8 mouse cellular contexts compared by ENCODE assay signal in genomic region chr10:80805925-80806324, GRCm38 (mm10). TPM values are rescaled to one million over a fixed set of nuclear protein-coding genes. Genes with fewer than 3 reads are reported as not detected.
A peak's percentile ranks its signal among the peaks of the same experiment; 100 is the strongest.
DNase-seq lines count a peak whose midpoint lies in the region; ATAC-seq and TF ChIP-seq lines count a peak whose summit lies in the region.

No protein-coding gene starts in this region.

- 11% methylated on average over 3 of the region's 3 CpGs for WGBS in intestine, embryonic 16.5 days
- WGBS in limb, embryonic 14.5 days: 27% methylated on average over 3 of the region's 3 CpGs
- WGBS in midbrain, postnatal 0 days: 15% methylated on average over 3 of the region's 3 CpGs

- no peak overlapping the region for H3K27ac ChIP-seq in intestine, embryonic 16.5 days (ENCODE audit: low read length)
- no peak overlapping the region for H3K27ac ChIP-seq in limb, embryonic 14.5 days (replicated peaks; ENCODE audit: low read depth, low read length)
- no peak overlapping the region for H3K27ac ChIP-seq in midbrain, postnatal 0 days (ENCODE audit: low read depth, low read length)

- H3K4me2 ChIP-seq in intestine, embryonic 16.5 days (ENCODE audit: low read depth, low read length): no peak overlapping the region
- H3K4me2 ChIP-seq in limb, embryonic 14.5 days (replicated peaks; ENCODE audit: low read depth, low read length, severe bottlenecking): no peak overlapping the region
- peak overlapping the region; percentile 94; the same call in 1 of the 2 replicates for H3K4me2 ChIP-seq in midbrain, postnatal 0 days (ENCODE audit: low read depth, low read length, poor library complexity, severe bottlenecking)

- H3K27me3 ChIP-seq in intestine, embryonic 16.5 days (replicated peaks; ENCODE audit: control insufficient read depth, insufficient read depth, low read length): 0 out of 2 replicates have a peak, but pooled peaks cover 4% of the 10 kb centered on the region
- H3K27me3 ChIP-seq in limb, embryonic 14.5 days (ENCODE audit: control insufficient read depth, insufficient read depth, low read length): peaks cover 29% of the 10 kb centered on the region
- no peaks in the 10 kb centered on the region for H3K27me3 ChIP-seq in midbrain, postnatal 0 days (ENCODE audit: insufficient read depth, low read length)

- H3K4me1 ChIP-seq in intestine, embryonic 16.5 days (ENCODE audit: control insufficient read depth, insufficient read depth, low read length): peaks cover 31% of the 10 kb centered on the region
- peaks cover 34% of the 10 kb centered on the region for H3K4me1 ChIP-seq in limb, embryonic 14.5 days (ENCODE audit: control insufficient read depth, insufficient read depth, low read length)
- H3K4me1 ChIP-seq in midbrain, postnatal 0 days (ENCODE audit: insufficient read depth, low read length): peaks cover 10% of the 10 kb centered on the region; the same call in 1 of the 2 replicates

- TF ChIP-seq POLR2A in limb, embryonic 14.5 days (IDR thresholded peaks at IDR 0.05; ENCODE audit: borderline replicate concordance, extremely low read depth, insufficient read depth, insufficient read length): no peak

- DNase-seq in 3T3-L1 (ENCODE audit: low read depth, low spot score): peak; percentile 58
- DNase-seq in R1 (ENCODE audit: low read depth, low spot score): peak; percentile 74
- DNase-seq in cerebellum, postnatal 4 days (ENCODE audit: low spot score in 2 of 2): peak; percentile 77 to 85
- DNase-seq in gastrocnemius, adult 8-10 months (ENCODE audit: low spot score in 2 of 2): peak; percentile 61 to 71
- peak; percentile 57 for DNase-seq in limb, embryonic 14.5 days (ENCODE audit: low spot score)
- peak; percentile 67 for DNase-seq in midbrain, postnatal 0 days (ENCODE audit: low spot score)
- DNase-seq in spleen, postnatal 4 days (ENCODE audit: low spot score in 2 of 2): peak; percentile 87 to 96

- H3K4me3 ChIP-seq in intestine, embryonic 16.5 days (ENCODE audit: low read length): no peak overlapping the region
- H3K4me3 ChIP-seq in limb, embryonic 14.5 days (replicated peaks; ENCODE audit: low read length): no peak overlapping the region
- H3K4me3 ChIP-seq in midbrain, postnatal 0 days (ENCODE audit: low read depth, low read length): no peak overlapping the region

- peak; percentile 48 for ATAC-seq in intestine, embryonic 16.5 days
- peak; percentile 37; the same call in 1 of the 2 replicates for ATAC-seq in limb, embryonic 14.5 days (ENCODE audit: low FRiP score, low read depth)
- ATAC-seq in midbrain, postnatal 0 days (ENCODE audit: low FRiP score): no peak

- H3K9ac ChIP-seq in intestine, embryonic 16.5 days (ENCODE audit: low read depth, low read length): no peak overlapping the region
- H3K9ac ChIP-seq in limb, embryonic 14.5 days (ENCODE audit: low read depth, low read length, severe bottlenecking): no peak overlapping the region
- H3K9ac ChIP-seq in midbrain, postnatal 0 days (replicated peaks; ENCODE audit: low read length, poor library complexity, severe bottlenecking): no peak overlapping the region

- TF ChIP-seq CTCF in midbrain, postnatal 0 days (IDR thresholded peaks at IDR 0.05): peak; percentile 79

- no peaks in the 10 kb centered on the region for H3K9me3 ChIP-seq in intestine, embryonic 16.5 days (ENCODE audit: control insufficient read depth, low read length)
- H3K9me3 ChIP-seq in limb, embryonic 14.5 days (ENCODE audit: control insufficient read depth, low read length): no peaks in the 10 kb centered on the region
- no peaks in the 10 kb centered on the region for H3K9me3 ChIP-seq in midbrain, postnatal 0 days (ENCODE audit: low read length)

- peaks cover 24% of the 10 kb centered on the region for H3K36me3 ChIP-seq in intestine, embryonic 16.5 days (ENCODE audit: control insufficient read depth, insufficient read depth, low read length)
- H3K36me3 ChIP-seq in limb, embryonic 14.5 days (ENCODE audit: control insufficient read depth, insufficient read depth, low read length): peaks cover 44% of the 10 kb centered on the region
- peaks cover 43% of the 10 kb centered on the region for H3K36me3 ChIP-seq in midbrain, postnatal 0 days (ENCODE audit: insufficient read depth, low read length)

RNA-seq across cellular contexts. Expression of gene Amh, which starts 0.9 kb away (rescaled TPM):
- under 1 TPM in 3 of 4 experiments, not detected in 1; 0.22 to 0.40 (median 0.24) TPM for total RNA-seq in gastrocnemius, adult 8-10 months (2022)
- 0.07 and 0.10 TPM in 2 replicates for polyA plus RNA-seq in intestine, embryonic 16.5 days (2015; fragmentation: Nextera tagmentation; extraction: Ambion mirVana)
- polyA plus RNA-seq in limb, embryonic 14.5 days (2012; rRNA removed): 1.0 and 1.9 TPM in 2 replicates
- polyA plus RNA-seq in limb, embryonic 14.5 days (2014; fragmentation: Nextera tagmentation; extraction: Ambion mirVana): 0.11 TPM in 1 of 2 replicates, not detected in the other
- total RNA-seq in midbrain, postnatal 0 days (2014; rRNA removed): 0.82 and 2.9 TPM in 2 replicates
- polyA plus RNA-seq in midbrain, postnatal 0 days (2015; fragmentation: Nextera tagmentation; extraction: Ambion mirVana): not detected in 2 replicates

RNA-seq across cellular contexts. Expression of gene Jsrp1, which starts 7.4 kb away (rescaled TPM):
- 100 to 1,000 TPM; 455 to 508 (median 490) TPM for total RNA-seq in gastrocnemius, adult 8-10 months (2022)
- polyA plus RNA-seq in intestine, embryonic 16.5 days (2015; fragmentation: Nextera tagmentation; extraction: Ambion mirVana): 0.70 and 0.82 TPM in 2 replicates
- 8.5 and 12.1 TPM in 2 replicates for polyA plus RNA-seq in limb, embryonic 14.5 days (2012; rRNA removed)
- polyA plus RNA-seq in limb, embryonic 14.5 days (2014; fragmentation: Nextera tagmentation; extraction: Ambion mirVana): 5.1 and 6.1 TPM in 2 replicates
- total RNA-seq in midbrain, postnatal 0 days (2014; rRNA removed): not detected in 2 replicates
- polyA plus RNA-seq in midbrain, postnatal 0 days (2015; fragmentation: Nextera tagmentation; extraction: Ambion mirVana): 0.83 and 1.1 TPM in 2 replicates

RNA-seq across cellular contexts. Expression of gene Plekhj1, which starts 7.5 kb away (rescaled TPM):
- 10 to 100 TPM; 24.2 to 34.4 (median 32.0) TPM for total RNA-seq in gastrocnemius, adult 8-10 months (2022)
- polyA plus RNA-seq in intestine, embryonic 16.5 days (2015; fragmentation: Nextera tagmentation; extraction: Ambion mirVana): 120 and 135 TPM in 2 replicates
- 109 and 110 TPM in 2 replicates for polyA plus RNA-seq in limb, embryonic 14.5 days (2012; rRNA removed)
- 119 and 121 TPM in 2 replicates for polyA plus RNA-seq in limb, embryonic 14.5 days (2014; fragmentation: Nextera tagmentation; extraction: Ambion mirVana)
- 68.0 and 88.1 TPM in 2 replicates for total RNA-seq in midbrain, postnatal 0 days (2014; rRNA removed)
- 94.1 and 103 TPM in 2 replicates for polyA plus RNA-seq in midbrain, postnatal 0 days (2015; fragmentation: Nextera tagmentation; extraction: Ambion mirVana)

RNA-seq across cellular contexts. Expression of gene Sf3a2, which starts 7.9 kb away (rescaled TPM):
- total RNA-seq in gastrocnemius, adult 8-10 months (2022): 10 to 100 TPM; 26.0 to 33.2 (median 29.9) TPM
- polyA plus RNA-seq in intestine, embryonic 16.5 days (2015; fragmentation: Nextera tagmentation; extraction: Ambion mirVana): 62.3 and 63.0 TPM in 2 replicates
- polyA plus RNA-seq in limb, embryonic 14.5 days (2012; rRNA removed): 78.0 and 102 TPM in 2 replicates
- 80.6 and 87.6 TPM in 2 replicates for polyA plus RNA-seq in limb, embryonic 14.5 days (2014; fragmentation: Nextera tagmentation; extraction: Ambion mirVana)
- total RNA-seq in midbrain, postnatal 0 days (2014; rRNA removed): 18.3 and 34.2 TPM in 2 replicates
- 61.5 and 64.3 TPM in 2 replicates for polyA plus RNA-seq in midbrain, postnatal 0 days (2015; fragmentation: Nextera tagmentation; extraction: Ambion mirVana)

RNA-seq across cellular contexts. Expression of gene Oaz1, which starts 20.5 kb away (rescaled TPM):
- 1,000 to 10,000 TPM in 1 of 4 experiments, 100 to 1,000 TPM in 3; 735 to 1,031 (median 850) TPM for total RNA-seq in gastrocnemius, adult 8-10 months (2022)
- polyA plus RNA-seq in intestine, embryonic 16.5 days (2015; fragmentation: Nextera tagmentation; extraction: Ambion mirVana): 1,610 and 1,714 TPM in 2 replicates
- polyA plus RNA-seq in limb, embryonic 14.5 days (2012; rRNA removed): 882 and 1,248 TPM in 2 replicates
- 1,813 and 1,884 TPM in 2 replicates for polyA plus RNA-seq in limb, embryonic 14.5 days (2014; fragmentation: Nextera tagmentation; extraction: Ambion mirVana)
- 863 and 928 TPM in 2 replicates for total RNA-seq in midbrain, postnatal 0 days (2014; rRNA removed)
- 1,039 and 1,193 TPM in 2 replicates for polyA plus RNA-seq in midbrain, postnatal 0 days (2015; fragmentation: Nextera tagmentation; extraction: Ambion mirVana)
